Mouse (Mus musculus) limb, embryonic 13.5 days (tissue): ENCODE measurements around the gene Nmbr. TPM values are rescaled to one million over a fixed set of nuclear protein-coding genes. Genes with fewer than 3 reads are reported as not detected.
A peak's percentile ranks its signal among the peaks of the same experiment; 100 is the strongest.

Source experiments
- ATAC-seq: fragments of 200-750 bp; cut with Nextera tagmentation; 2 replicates; pipeline ENCODE4 v1.8.0; 2017; ENCODE audit warnings: low read depth, moderate number of reproducible peaks, moderate TSS enrichment; ENCODE audit not compliant: low FRiP score
- H3K27ac ChIP-seq: fragments of 300-500 bp; sonication (generic); 2 replicates; pipeline ENCODE4 v1.5.1; 2015; ENCODE audit warnings: inconsistent platforms, mild to moderate bottlenecking, moderate library complexity
- H3K27me3 ChIP-seq: fragments of 300-500 bp; sonication (generic); 2 replicates; pipeline ENCODE4 v1.6.1; 2015; ENCODE audit warnings: mild to moderate bottlenecking, inconsistent platforms
- H3K36me3 ChIP-seq: fragments of 300-500 bp; sonication (generic); 2 replicates; pipeline ENCODE4 v1.6.1; 2015; ENCODE audit warnings: inconsistent platforms, mild to moderate bottlenecking, moderate library complexity
- H3K4me1 ChIP-seq: fragments of 300-500 bp; sonication (generic); 2 replicates; pipeline ENCODE4 v1.6.1; 2015; ENCODE audit warnings: inconsistent platforms
- H3K4me2 ChIP-seq: fragments of 300-500 bp; sonication (generic); replicated peaks from 2 replicates; pipeline ENCODE4 v1.6.1; 2015; ENCODE audit warnings: inconsistent platforms, mild to moderate bottlenecking, moderate library complexity
- H3K4me3 ChIP-seq: fragments of 300-500 bp; sonication (generic); 2 replicates; pipeline ENCODE4 v1.5.1; 2015; ENCODE audit warnings: moderate library complexity, mild to moderate bottlenecking, inconsistent platforms
- H3K9ac ChIP-seq: fragments of 300-500 bp; sonication (generic); 2 replicates; pipeline ENCODE4 v1.6.1; 2015; ENCODE audit warnings: mild to moderate bottlenecking, inconsistent platforms
- H3K9me3 ChIP-seq: fragments of 300-500 bp; sonication (generic); 2 replicates; pipeline ENCODE4 v1.6.1; 2016; ENCODE audit warnings: inconsistent platforms
- WGBS: fragments of 180-500 bp; shearing (Covaris S2); methylation state at CpG from one replicate; pipeline ENCODE4 v1.1.7; 2015; 5-methylcytosine and 5-hydroxymethylcytosine counted together
- polyA plus RNA-seq: library from polyadenylated mRNA; unstranded; fragments of >200 nt; fragmentation: Nextera tagmentation; extraction: Ambion mirVana; gene quantifications from 2 replicates; pipeline ENCODE4 v1.2.1, GENCODE M21; 2015

Gene Nmbr
- 0.15 and 0.65 TPM in 2 replicates for polyA plus RNA-seq

DNA sequence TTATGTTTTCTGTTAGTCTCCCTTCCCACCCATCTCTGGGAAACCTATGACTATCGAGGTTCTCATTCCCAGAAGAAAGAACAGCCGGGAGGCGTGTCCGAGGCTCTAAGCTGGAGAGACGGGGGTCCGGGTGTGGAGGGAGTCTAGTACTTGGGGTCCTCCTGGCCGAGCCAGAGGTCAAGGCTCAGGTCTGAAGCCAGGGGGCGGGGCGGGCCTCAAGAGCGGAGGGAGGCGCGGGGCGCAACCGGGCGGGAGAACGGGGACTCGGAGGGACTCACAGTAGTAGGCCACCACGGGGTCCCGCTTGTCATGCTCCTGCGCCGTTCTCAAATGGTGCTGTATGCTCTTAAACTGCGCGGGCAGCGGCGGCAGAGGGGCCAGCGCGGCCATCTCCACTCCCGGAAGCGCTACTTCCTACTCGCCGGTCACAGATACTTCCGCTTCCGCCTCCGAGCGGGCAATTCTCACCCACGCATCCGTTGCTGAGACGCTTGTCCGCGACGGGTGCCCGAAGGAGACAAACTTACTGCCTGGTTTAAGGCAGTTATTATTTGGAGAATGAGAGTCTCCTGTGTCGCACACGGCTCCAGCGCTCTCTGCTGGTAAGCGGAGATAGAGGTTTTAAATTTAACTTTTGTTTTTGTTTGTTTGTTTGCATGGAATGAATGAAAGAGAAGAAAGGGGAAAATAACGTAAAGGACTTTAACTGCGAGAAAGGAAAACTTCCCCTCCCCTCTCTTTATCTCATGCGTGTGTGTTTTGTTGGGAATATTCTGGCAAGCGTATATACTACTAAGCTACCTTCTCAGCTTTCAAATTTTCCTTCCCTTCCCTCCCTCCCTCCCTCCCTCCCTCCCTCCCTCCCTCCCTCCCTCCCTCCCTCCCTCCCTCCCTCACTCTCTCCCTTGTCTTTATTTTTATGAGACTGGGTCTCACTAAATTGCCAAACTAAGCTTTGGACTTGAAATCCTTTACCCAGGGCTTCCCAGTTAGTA lies at the start of gene Nmbr, which contains the start of gene Vta1:
Gene Nmbr (plus strand): TSS at position 520 of the 995 bp plus-strand sequence.
Gene Vta1 (minus strand): TSS at position 489 of the 995 bp plus-strand sequence.
- Histone ChIP-seq H3K4me1 (peaks cover 13% of the 10 kb centered on the region), H3K36me3 (no peaks in the 10 kb centered on the region), H3K4me2 (peak within 1 kb of the TSS; percentile 73), H3K4me3 (peak within 1 kb of the TSS; percentile 94), H3K9me3 (no peaks in the 10 kb centered on the region), H3K27me3 (no peaks in the 10 kb centered on the region), H3K9ac (peak within 1 kb of the TSS; percentile 82), H3K27ac (peak within 1 kb of the TSS; percentile 44; the same call in 1 of the 2 replicates)
- under 1% methylated on average over 50 of the region's 50 CpGs for WGBS
- ATAC-seq: peak; percentile 96

DNA sequence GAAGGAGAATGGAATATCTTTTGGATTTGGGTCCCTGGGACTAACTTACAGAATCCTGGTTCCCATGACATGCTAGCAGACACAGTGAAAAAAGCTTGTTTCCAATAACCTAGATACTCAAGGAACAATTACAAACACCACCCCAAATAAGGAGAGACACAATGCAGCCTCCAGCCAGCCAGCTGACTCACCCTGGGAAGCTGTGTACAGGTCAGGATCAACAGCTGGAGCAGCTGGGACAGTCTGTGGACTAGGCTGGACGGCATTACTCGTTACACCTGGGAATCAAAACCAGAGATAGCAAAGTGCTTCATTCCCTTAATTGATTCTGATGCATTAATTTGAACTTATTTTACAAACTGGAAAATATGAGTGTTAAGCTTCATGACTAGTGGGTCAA lies 44.5 kb upstream of the Nmbr start:
- peaks cover 31% of the 10 kb centered on the region for H3K36me3 ChIP-seq
- 65% methylated on average over 2 of the region's 2 CpGs for WGBS
- H3K9me3 ChIP-seq: no peaks in the 10 kb centered on the region
- no peaks in the 10 kb centered on the region for H3K27me3 ChIP-seq
- no peak overlapping the region for H3K4me3 ChIP-seq
- ATAC-seq: no peak
- no peaks in the 10 kb centered on the region for H3K4me1 ChIP-seq
- no peak overlapping the region for H3K27ac ChIP-seq
- H3K4me2 ChIP-seq: no peak overlapping the region
- no peak overlapping the region for H3K9ac ChIP-seq

GRCm38 (mm10) chr10:14666147-14666546 lies 39.2 kb upstream of the Nmbr start:
- Histone ChIP-seq H3K27ac (no peak overlapping the region), H3K4me2 (no peak overlapping the region), H3K4me1 (no peaks in the 10 kb centered on the region), H3K4me3 (no peak overlapping the region), H3K9me3 (no peaks in the 10 kb centered on the region), H3K36me3 (peaks cover 37% of the 10 kb centered on the region), H3K27me3 (no peaks in the 10 kb centered on the region), H3K9ac (no peak overlapping the region)
- no peak for ATAC-seq
- 98% methylated on average over 2 of the region's 2 CpGs for WGBS

- peaks cover 18% of the 10 kb centered on the region for H3K36me3 ChIP-seq
Measured at GRCm38 (mm10) chr10:14685663-14686062, 19.7 kb upstream of the Nmbr start.

DNA sequence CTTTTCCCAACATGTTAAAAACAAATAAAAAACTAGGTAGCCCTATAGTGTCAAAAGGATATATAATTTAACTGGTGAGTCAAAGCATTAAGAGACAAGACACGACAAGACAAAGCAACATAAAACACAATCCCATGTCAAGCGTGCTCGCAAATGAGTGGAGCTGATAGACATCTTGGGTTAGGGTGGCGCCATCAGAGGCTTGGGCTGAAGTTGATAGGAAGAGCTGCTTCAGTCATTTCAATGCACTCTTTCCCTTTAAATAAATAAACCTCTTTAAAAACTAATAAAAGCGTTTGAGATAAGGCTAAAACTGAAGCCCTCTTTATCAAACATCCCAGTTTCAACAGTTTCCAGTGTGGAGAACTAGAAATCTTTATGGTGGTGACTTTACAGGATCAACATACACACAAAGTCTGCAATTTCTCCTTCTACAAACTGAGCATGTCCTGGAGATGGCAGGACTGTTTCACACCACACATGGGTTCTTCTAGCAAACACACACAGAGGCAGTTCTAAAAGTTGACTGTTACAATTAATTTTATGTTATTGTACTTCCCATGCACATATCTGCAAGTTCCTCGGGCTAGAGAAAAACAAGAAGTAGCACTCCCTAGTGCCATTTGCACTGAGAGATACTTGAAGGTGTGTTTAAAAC lies 16.5 kb upstream of the Nmbr start:
- WGBS: 88% methylated on average over 6 of the region's 6 CpGs
- no peak overlapping the region for H3K4me2 ChIP-seq

More at GRCm38 (mm10) chr10:14685663-14686062, 19.7 kb upstream of the Nmbr start:
- Histone ChIP-seq H3K4me2 (no peak overlapping the region), H3K27ac (no peak overlapping the region), H3K27me3 (no peaks in the 10 kb centered on the region), H3K9ac (no peak overlapping the region), H3K4me3 (no peak overlapping the region), H3K4me1 (no peaks in the 10 kb centered on the region), H3K9me3 (peaks cover 4% of the 10 kb centered on the region)
- no peak for ATAC-seq
- 97% methylated on average over 1 of the region's 1 CpGs for WGBS

GRCm38 (mm10) chr10:14690349-14690748 lies 15.0 kb upstream of the Nmbr start:
- ATAC-seq: no peak

More for the DNA sequence above, 16.5 kb upstream of the Nmbr start:
- Histone ChIP-seq H3K9me3 (peaks cover 4% of the 10 kb centered on the region), H3K4me1 (no peaks in the 10 kb centered on the region), H3K27ac (no peak overlapping the region), H3K4me3 (no peak overlapping the region), H3K9ac (no peak overlapping the region), H3K36me3 (peaks cover 18% of the 10 kb centered on the region), H3K27me3 (no peaks in the 10 kb centered on the region)
- no peak for ATAC-seq

DNA sequence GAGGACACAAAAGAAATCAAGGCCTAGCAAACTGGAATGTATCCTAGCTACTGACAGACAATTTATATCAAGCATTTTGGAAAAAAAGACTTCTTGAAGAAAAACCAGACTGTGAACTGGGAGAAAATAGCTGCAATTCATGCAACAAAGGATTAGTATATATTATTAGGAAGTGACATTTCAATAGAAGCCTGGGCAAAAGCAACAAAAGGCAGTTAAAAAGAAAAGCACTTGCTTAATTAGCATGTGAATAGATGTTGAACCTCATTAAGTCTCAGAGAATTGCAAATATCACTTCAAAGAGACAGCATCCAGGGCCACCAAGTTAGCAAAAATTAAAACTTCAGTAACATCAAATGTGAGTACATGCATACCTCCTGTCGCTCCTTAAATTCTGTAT lies 2.2 kb upstream of the Nmbr start:
- Histone ChIP-seq H3K4me3 (no peak overlapping the region), H3K36me3 (no peaks in the 10 kb centered on the region), H3K4me2 (no peak overlapping the region; the same call in 1 of the 2 replicates), H3K9ac (no peak overlapping the region), H3K27me3 (no peaks in the 10 kb centered on the region), H3K4me1 (peaks cover 13% of the 10 kb centered on the region), H3K9me3 (no peaks in the 10 kb centered on the region), H3K27ac (no peak overlapping the region)
- WGBS: 78% methylated on average over 1 of the region's 1 CpGs
- ATAC-seq: no peak

More at GRCm38 (mm10) chr10:14690349-14690748, 15.0 kb upstream of the Nmbr start:
- Histone ChIP-seq H3K9me3 (peaks cover 4% of the 10 kb centered on the region), H3K27ac (no peak overlapping the region), H3K36me3 (peaks cover 17% of the 10 kb centered on the region), H3K4me1 (no peaks in the 10 kb centered on the region), H3K9ac (no peak overlapping the region), H3K27me3 (no peaks in the 10 kb centered on the region), H3K4me2 (no peak overlapping the region), H3K4me3 (no peak overlapping the region)
- 88% methylated on average over 3 of the region's 3 CpGs for WGBS

GRCm38 (mm10) chr10:14703830-14704420 lies 1.5 kb upstream of the Nmbr start:
- no peak overlapping the region for H3K9ac ChIP-seq
- peak overlapping the region; percentile 73 for H3K4me2 ChIP-seq
- H3K36me3 ChIP-seq: no peaks in the 10 kb centered on the region
- WGBS: 70% methylated on average over 4 of the region's 4 CpGs
- H3K27me3 ChIP-seq: no peaks in the 10 kb centered on the region
- H3K9me3 ChIP-seq: no peaks in the 10 kb centered on the region
- peak overlapping the region; percentile 94 for H3K4me3 ChIP-seq
- peaks cover 13% of the 10 kb centered on the region for H3K4me1 ChIP-seq
- no peak for ATAC-seq
- H3K27ac ChIP-seq: no peak overlapping the region

GRCm38 (mm10) chr10:14718114-14718513 lies 12.7 kb downstream of the Nmbr start, which contains the start of gene Gje1:
Gene Gje1, minus strand, starts transcription at chr10:14718214.
- H3K4me1 ChIP-seq: no peaks in the 10 kb centered on the region
- H3K9me3 ChIP-seq: no peaks in the 10 kb centered on the region
- H3K4me3 ChIP-seq: no peak within 1 kb of the TSS
- no peak for ATAC-seq
- H3K4me2 ChIP-seq: no peak within 1 kb of the TSS
- no peak within 1 kb of the TSS for H3K9ac ChIP-seq
- 61% methylated on average over 3 of the region's 3 CpGs for WGBS
- no peaks in the 10 kb centered on the region for H3K27me3 ChIP-seq
- H3K27ac ChIP-seq: no peak within 1 kb of the TSS
- H3K36me3 ChIP-seq: no peaks in the 10 kb centered on the region

DNA sequence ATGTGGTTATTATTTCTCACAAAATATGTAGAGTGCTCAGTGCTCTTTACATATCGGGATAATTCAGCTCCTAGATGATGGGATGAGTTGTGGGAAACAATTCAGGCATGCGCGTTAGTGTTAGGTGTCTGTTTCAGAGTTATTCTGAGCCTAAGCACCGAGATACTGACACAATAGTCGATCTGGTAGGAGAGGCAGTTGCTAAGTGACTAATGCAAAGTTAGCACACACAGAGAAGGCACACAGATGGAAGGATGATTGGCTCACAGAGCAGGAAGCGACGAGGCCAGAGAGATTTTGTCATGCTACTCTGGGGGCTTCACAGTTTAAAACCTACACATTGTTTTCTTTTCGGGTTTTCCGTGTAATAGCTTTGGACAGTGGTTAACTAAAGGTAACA lies 20.3 kb downstream of the Nmbr start:
- Histone ChIP-seq H3K36me3 (no peaks in the 10 kb centered on the region), H3K4me3 (no peak overlapping the region), H3K4me1 (no peaks in the 10 kb centered on the region), H3K4me2 (no peak overlapping the region), H3K27me3 (no peaks in the 10 kb centered on the region), H3K9ac (no peak overlapping the region), H3K9me3 (no peaks in the 10 kb centered on the region), H3K27ac (no peak overlapping the region)
- WGBS: 80% methylated on average over 9 of the region's 9 CpGs
- ATAC-seq: no peak

GRCm38 (mm10) chr10:14734285-14734684 lies 28.9 kb downstream of the Nmbr start:
- no peak for ATAC-seq
- Histone ChIP-seq H3K4me2 (no peak overlapping the region), H3K36me3 (no peaks in the 10 kb centered on the region), H3K9ac (no peak overlapping the region), H3K4me3 (no peak overlapping the region), H3K27me3 (no peaks in the 10 kb centered on the region), H3K9me3 (no peaks in the 10 kb centered on the region), H3K27ac (no peak overlapping the region), H3K4me1 (no peaks in the 10 kb centered on the region)
- WGBS: 10% methylated on average over 2 of the region's 2 CpGs
